Mouse (Mus musculus) midbrain, postnatal 0 days (tissue): ENCODE results near the gene Txlna. TPM values are rescaled to one million over a fixed set of nuclear protein-coding genes. Genes with fewer than 3 reads are reported as not detected.
A peak's percentile ranks its signal among the peaks of the same experiment; 100 is the strongest.

Experiments
- ATAC-seq: fragments of 200-750 bp; cut with Nextera tagmentation; 2 replicates; pipeline ENCODE4 v1.8.0; 2017; ENCODE audit warnings: moderate number of reproducible peaks, mild to moderate bottlenecking, moderate TSS enrichment, moderate library complexity; ENCODE audit not compliant: low FRiP score
- DNase-seq: peaks from one replicate; pipeline ENCODE4 v3.0.0-alpha.2; 2015; ENCODE audit warnings: low spot score
- H3K27ac ChIP-seq: fragments of 300-500 bp; sonication (generic); 2 replicates; pipeline ENCODE4 v1.5.1; 2014; ENCODE audit warnings: low read depth, mild to moderate bottlenecking, low read length, mixed read lengths
- H3K27me3 ChIP-seq: fragments of 300-500 bp; sonication (generic); 2 replicates; pipeline ENCODE4 v1.6.1; 2014; ENCODE audit warnings: low read length, control low read depth, mixed read lengths; ENCODE audit not compliant: insufficient read depth
- H3K36me3 ChIP-seq: fragments of 300-500 bp; sonication (generic); 2 replicates; pipeline ENCODE4 v1.6.1; 2014; ENCODE audit warnings: low read length, control low read depth, mixed read lengths; ENCODE audit not compliant: insufficient read depth
- H3K4me1 ChIP-seq: fragments of 300-500 bp; sonication (generic); 2 replicates; pipeline ENCODE4 v1.6.1; 2014; ENCODE audit warnings: mild to moderate bottlenecking, control low read depth, antibody characterized with exemption, low read length, mixed read lengths; ENCODE audit not compliant: insufficient read depth
- H3K4me2 ChIP-seq: fragments of 300-500 bp; sonication (generic); 2 replicates; pipeline ENCODE4 v1.6.1; 2014; ENCODE audit warnings: low read depth, mild to moderate bottlenecking, low read length, mixed read lengths; ENCODE audit not compliant: poor library complexity, severe bottlenecking
- H3K4me3 ChIP-seq: fragments of 300-500 bp; sonication (generic); 2 replicates; pipeline ENCODE4 v1.5.1; 2014; ENCODE audit warnings: low read depth, mild to moderate bottlenecking, low read length, moderate library complexity
- H3K9ac ChIP-seq: fragments of 300-500 bp; sonication (generic); replicated peaks from 2 replicates; pipeline ENCODE4 v1.6.1; 2014; ENCODE audit warnings: mild to moderate bottlenecking, low read length, moderate library complexity, mixed read lengths; ENCODE audit not compliant: poor library complexity, severe bottlenecking
- H3K9me3 ChIP-seq: fragments of 300-500 bp; sonication (generic); 2 replicates; pipeline ENCODE4 v1.6.1; 2016; ENCODE audit warnings: low read length, control low read depth
- CTCF ChIP-seq: IDR thresholded peaks from 2 replicates; pipeline ENCODE4 v1.5.1; 2016; ENCODE audit warnings: antibody characterized with exemption, mild to moderate bottlenecking
- WGBS: fragments of 180-500 bp; shearing (Covaris S2); extraction: QIAGEN DNeasy Blood & Tissue Kit; methylation state at CpG from one replicate; pipeline ENCODE4 v1.1.7; 2014; 5-methylcytosine and 5-hydroxymethylcytosine counted together
- polyA plus RNA-seq: library from polyadenylated mRNA; unstranded; fragments of >200 nt; fragmentation: Nextera tagmentation; extraction: Ambion mirVana; gene quantifications from 2 replicates; pipeline ENCODE4 v1.2.1, GENCODE M21; 2015
- total RNA-seq: library from RNA; depleted of rRNA; stranded (reverse); fragments of >200 nt; gene quantifications from 2 replicates; pipeline ENCODE4 v1.2.3, GENCODE M21; 2014

Gene Txlna
- total and polyA plus RNA-seq, 2 experiments from 2014 or later, result 25.6 to 33.4 TPM

DNA sequence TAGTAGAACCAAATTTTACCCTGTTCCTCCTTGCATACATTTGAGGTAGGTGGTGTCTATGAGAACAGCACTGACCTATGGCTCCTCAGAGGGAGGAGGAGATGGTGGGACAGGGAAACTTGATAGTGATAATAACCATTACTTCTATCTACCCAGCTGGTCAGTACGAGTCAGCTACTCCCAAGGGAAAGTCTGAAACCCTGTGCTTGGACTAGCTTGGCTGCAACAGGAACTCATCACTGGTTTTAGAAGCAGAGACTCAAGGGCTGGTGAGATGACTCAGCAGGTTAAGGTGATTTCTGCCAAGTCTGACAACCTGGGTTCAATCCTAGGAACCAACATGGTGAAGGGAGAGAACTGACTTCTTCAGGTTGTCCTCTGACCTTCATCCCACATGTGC, 7.8 kb upstream of the Txlna start:
- no peak for TF ChIP-seq CTCF
- Histone ChIP-seq H3K27ac (no peak overlapping the region), H3K9ac (no peak overlapping the region), H3K9me3 (no peaks in the 10 kb centered on the region), H3K4me2 (no peak overlapping the region), H3K4me3 (no peak overlapping the region), H3K4me1 (no peaks in the 10 kb centered on the region), H3K27me3 (no peaks in the 10 kb centered on the region), H3K36me3 (peaks cover 69% of the 10 kb centered on the region)
- DNase-seq, result no peak
- no peak for ATAC-seq
- WGBS, result 92% methylated on average over 1 of the region's 1 CpGs

DNA sequence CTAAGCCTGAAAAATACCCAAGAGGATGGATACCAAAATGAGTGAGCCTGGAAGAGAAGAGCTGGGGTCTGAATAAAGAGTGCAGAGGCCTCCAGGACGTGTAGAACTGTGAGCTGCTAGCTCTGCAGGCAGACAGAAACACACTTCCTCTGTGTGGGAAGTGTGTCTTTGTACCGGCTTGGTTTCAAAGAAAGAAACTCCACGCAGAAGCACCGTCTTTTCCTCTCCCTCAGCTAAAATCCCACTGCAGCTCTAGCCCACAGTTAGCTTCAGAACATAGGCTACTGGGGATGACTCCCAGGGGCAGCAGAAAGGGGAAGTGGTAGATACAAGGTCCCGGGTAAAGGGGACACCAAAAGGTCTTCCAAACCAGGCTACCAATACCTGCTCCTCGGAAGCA, 4.3 kb upstream of the Txlna start:
- no peak overlapping the region for H3K4me3 ChIP-seq
- DNase-seq (no peak), ATAC-seq (no peak)
- peaks cover 45% of the 10 kb centered on the region for H3K36me3 ChIP-seq
- H3K9ac ChIP-seq, result no peak overlapping the region
- no peaks in the 10 kb centered on the region for H3K9me3 ChIP-seq
- H3K4me1 ChIP-seq, result no peaks in the 10 kb centered on the region
- H3K27me3 ChIP-seq, result no peaks in the 10 kb centered on the region
- 95% methylated on average over 6 of the region's 6 CpGs for WGBS
- no peak for TF ChIP-seq CTCF
- H3K4me2 ChIP-seq, result no peak overlapping the region
- no peak overlapping the region for H3K27ac ChIP-seq

DNA sequence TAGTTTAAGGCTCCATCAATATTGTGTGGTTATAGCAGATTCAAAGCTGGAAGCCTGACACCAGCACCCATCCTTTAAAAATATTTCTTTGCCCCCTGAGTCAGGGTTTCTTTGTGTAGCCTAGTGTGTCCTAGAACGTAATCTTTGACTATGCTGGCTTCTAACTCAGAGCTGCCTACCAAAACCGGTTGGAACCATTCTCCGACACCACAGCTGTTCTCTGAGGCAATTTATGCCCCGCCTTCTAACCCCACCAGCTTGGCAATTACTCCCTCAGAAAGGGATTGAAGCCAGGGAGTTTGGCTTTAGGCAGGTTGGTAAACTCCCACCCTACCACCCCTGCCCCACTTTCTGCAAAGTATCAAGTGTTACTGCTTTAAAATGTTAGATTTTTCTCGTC, 891 bp upstream of the Txlna start:
- Histone ChIP-seq H3K9me3 (no peaks in the 10 kb centered on the region), H3K36me3 (peaks cover 20% of the 10 kb centered on the region), H3K27ac (no peak overlapping the region), H3K27me3 (no peaks in the 10 kb centered on the region), H3K4me1 (peaks cover 13% of the 10 kb centered on the region), H3K4me3 (no peak overlapping the region), H3K9ac (no peak overlapping the region), H3K4me2 (no peak overlapping the region; the same call in 1 of the 2 replicates)
- ATAC-seq (no peak), DNase-seq (no peak)
- TF ChIP-seq CTCF, result no peak
- WGBS, result 53% methylated on average over 5 of the region's 5 CpGs

DNA sequence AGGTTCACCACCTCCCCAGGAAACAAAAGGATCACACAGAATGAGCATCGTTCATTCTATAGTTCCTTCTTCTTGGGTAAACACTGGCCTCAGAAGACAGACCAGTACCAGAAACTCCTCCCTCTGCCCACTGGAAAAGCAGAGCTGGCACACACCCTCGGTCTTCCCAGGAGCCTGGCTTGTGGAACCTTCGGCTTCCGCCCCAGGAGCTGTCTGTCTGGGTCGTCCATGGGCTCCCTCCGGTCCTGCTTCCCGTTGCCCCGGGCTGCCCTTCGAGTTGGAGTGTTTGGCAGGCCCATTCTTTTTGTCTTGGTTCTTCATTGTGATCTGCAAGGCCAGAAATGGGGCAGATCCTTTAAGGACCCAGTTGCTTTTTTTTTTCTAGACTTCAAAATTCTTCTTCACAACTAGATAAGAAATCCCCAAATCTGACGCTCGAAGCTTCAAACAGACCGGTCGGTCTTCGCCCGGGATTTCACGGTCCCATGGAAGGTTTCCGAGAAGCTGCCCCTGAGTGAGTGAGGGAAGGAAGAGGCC, 696 bp downstream of the Txlna start:
- no peak for ATAC-seq
- H3K9me3 ChIP-seq, result no peaks in the 10 kb centered on the region
- peak; percentile 25 for DNase-seq
- peak overlapping the region; percentile 69 for H3K9ac ChIP-seq
- peaks cover 21% of the 10 kb centered on the region for H3K36me3 ChIP-seq
- H3K27me3 ChIP-seq, result no peaks in the 10 kb centered on the region
- TF ChIP-seq CTCF, result no peak
- H3K4me2 ChIP-seq, result peak overlapping the region; percentile 87
- peaks cover 13% of the 10 kb centered on the region for H3K4me1 ChIP-seq
- 4% methylated on average over 17 of the region's 17 CpGs for WGBS
- H3K27ac ChIP-seq, result peak overlapping the region; percentile 89
- peak overlapping the region; percentile 54 for H3K4me3 ChIP-seq

DNA sequence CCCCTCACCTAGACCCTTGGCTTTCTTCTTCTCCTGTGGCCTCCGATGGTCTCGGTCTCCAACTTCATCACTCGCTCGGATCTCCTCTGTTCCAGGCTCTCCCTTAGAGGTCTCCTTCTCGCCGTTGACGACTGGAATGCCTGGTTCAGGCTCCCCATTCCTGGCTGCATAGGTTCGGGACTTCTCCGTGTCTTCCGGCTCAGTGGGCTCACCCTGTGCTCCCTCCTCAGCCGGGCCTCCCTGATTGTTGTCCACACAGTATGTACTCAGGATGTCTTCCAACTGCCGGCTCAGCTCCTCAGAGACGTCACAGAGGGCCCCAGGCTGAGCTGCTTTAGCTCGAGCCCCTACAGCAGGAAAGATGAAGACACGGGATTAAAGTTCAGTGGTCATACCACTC, 1.6 kb downstream of the Txlna start:
- WGBS, result 82% methylated on average over 15 of the region's 15 CpGs

DNA sequence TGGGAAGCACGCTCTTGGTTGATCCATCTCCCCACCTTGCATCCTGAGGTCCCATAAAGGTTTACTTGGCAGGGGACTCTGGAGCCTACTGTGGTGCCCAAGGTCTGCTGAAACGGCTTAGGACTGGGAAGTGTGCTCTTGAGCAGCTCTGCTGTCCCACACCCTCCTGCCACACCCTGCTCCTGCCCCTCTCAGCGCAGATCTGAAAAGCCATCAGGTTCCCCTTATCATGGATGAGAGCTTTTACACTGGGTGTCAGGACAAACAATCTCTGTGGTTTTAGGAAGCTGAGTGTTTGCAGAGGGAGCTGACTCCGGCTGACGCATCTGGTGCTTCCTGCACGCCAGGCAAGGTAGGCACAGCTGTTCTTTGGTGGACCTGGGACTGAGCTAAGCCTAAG, 7.0 kb downstream of the Txlna start:
- Histone ChIP-seq H3K9me3 (no peaks in the 10 kb centered on the region), H3K4me1 (peaks cover 2% of the 10 kb centered on the region; the same call in 1 of the 2 replicates), H3K4me3 (no peak overlapping the region), H3K4me2 (no peak overlapping the region), H3K27ac (no peak overlapping the region), H3K36me3 (peaks cover 61% of the 10 kb centered on the region), H3K27me3 (no peaks in the 10 kb centered on the region), H3K9ac (no peak overlapping the region)
- DNase-seq (no peak), ATAC-seq (no peak)
- 96% methylated on average over 6 of the region's 6 CpGs for WGBS
- TF ChIP-seq CTCF, result no peak

More for the DNA sequence above, 1.6 kb downstream of the Txlna start:
- no peaks in the 10 kb centered on the region for H3K9me3 ChIP-seq
- TF ChIP-seq CTCF, result no peak
- peaks cover 13% of the 10 kb centered on the region for H3K4me1 ChIP-seq
- no peak for ATAC-seq
- peak overlapping the region; percentile 87 for H3K4me2 ChIP-seq
- no peak overlapping the region for H3K27ac ChIP-seq
- H3K27me3 ChIP-seq, result no peaks in the 10 kb centered on the region
- DNase-seq, result no peak
- H3K36me3 ChIP-seq, result peaks cover 20% of the 10 kb centered on the region
- H3K9ac ChIP-seq, result peak overlapping the region; percentile 69
- no peak overlapping the region for H3K4me3 ChIP-seq
